Mouse (Mus musculus) lung, adult 2 months (tissue): Measurements from ENCODE around the gene Herc3. TPM values are rescaled to one million over a fixed set of nuclear protein-coding genes. Genes with fewer than 3 reads are reported as not detected.

Experiments used
- DNase-seq: peaks from one replicate; pipeline ENCODE4 v3.0.0; 2022
- H3K4me1 ChIP-seq: fragments of 200-500 bp; 2 replicates; pipeline ENCODE4 v1.6.1; 2011; ENCODE audit warnings: low read length; ENCODE audit not compliant: control insufficient read depth, insufficient read depth
- H3K4me3 ChIP-seq: fragments of 200-500 bp; replicated peaks from 2 replicates; pipeline ENCODE3; 2011; ENCODE audit warnings: low read depth, mild to moderate bottlenecking, control low read depth, low read length; ENCODE audit errors: extremely low read depth
- CTCF ChIP-seq: fragments of 200-500 bp; IDR thresholded peaks from 2 replicates; pipeline ENCODE4 v1.5.1; 2011; ENCODE audit warnings: mild to moderate bottlenecking, low read length, control low read depth; ENCODE audit not compliant: insufficient read depth
- POLR2A ChIP-seq: fragments of 200-500 bp; IDR thresholded peaks from 2 replicates; pipeline ENCODE4 v1.6.1; 2011; ENCODE audit warnings: low read depth, mild to moderate bottlenecking, control low read depth, low read length, borderline replicate concordance; ENCODE audit errors: extremely low read depth
- WGBS: fragments of 180-500 bp; shearing (Covaris S2); methylation state at CpG from one replicate; pipeline ENCODE4 v1.1.7; 2018; 5-methylcytosine and 5-hydroxymethylcytosine counted together
- polyA plus RNA-seq: library from polyadenylated mRNA; depleted of rRNA; stranded (reverse); fragments of >200 nt; gene quantifications from 2 replicates; pipeline ENCODE4 v1.2.3, GENCODE M21; 2012

The Herc3 gene
- polyA plus RNA-seq, 1 experiment, result 9.8 TPM

- DNase-seq, result no peak
- no peak overlapping the region for H3K4me3 ChIP-seq
- TF ChIP-seq POLR2A, result no peak
- no peak for TF ChIP-seq CTCF
- WGBS, result 84% methylated on average over 12 of the region's 12 CpGs
- peaks cover 3% of the 10 kb centered on the region for H3K4me1 ChIP-seq
These were observed 101.4 kb downstream of the Herc3 start for GRCm38 (mm10) chr6:58932515-58933188.

- Histone ChIP-seq H3K4me3 (no peak overlapping the region), H3K4me1 (peaks cover 3% of the 10 kb centered on the region)
- 68% methylated on average over 6 of the region's 6 CpGs for WGBS
- DNase-seq, result no peak
- TF ChIP-seq POLR2A, result no peak
- no peak for TF ChIP-seq CTCF
These were observed 102.1 kb downstream of the Herc3 start for GRCm38 (mm10) chr6:58933189-58933913.

DNA sequence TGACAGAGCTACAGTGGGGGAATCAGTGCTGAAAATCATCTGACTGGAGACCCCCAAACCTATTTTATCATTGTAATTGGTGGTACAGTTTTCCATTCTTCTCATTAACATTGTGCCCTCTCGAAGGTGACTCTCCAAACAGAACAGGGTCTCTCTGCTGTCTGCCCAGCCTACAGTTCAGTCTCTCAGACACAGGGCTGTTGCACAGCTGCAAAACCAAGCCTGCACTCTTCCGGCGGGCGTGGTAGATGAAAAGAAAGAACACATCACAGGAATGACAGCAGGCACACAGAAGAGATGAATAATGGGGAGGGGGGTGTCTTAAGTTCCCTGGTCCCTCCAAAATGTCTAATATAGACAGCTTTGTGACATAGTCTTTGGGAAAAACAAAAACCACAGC is 102.9 kb downstream of the Herc3 start:
- no peak for DNase-seq
- H3K4me3 ChIP-seq, result no peak overlapping the region
- H3K4me1 ChIP-seq, result peaks cover 3% of the 10 kb centered on the region
- 84% methylated on average over 4 of the region's 4 CpGs for WGBS
- TF ChIP-seq POLR2A (no peak), CTCF (no peak)

DNA sequence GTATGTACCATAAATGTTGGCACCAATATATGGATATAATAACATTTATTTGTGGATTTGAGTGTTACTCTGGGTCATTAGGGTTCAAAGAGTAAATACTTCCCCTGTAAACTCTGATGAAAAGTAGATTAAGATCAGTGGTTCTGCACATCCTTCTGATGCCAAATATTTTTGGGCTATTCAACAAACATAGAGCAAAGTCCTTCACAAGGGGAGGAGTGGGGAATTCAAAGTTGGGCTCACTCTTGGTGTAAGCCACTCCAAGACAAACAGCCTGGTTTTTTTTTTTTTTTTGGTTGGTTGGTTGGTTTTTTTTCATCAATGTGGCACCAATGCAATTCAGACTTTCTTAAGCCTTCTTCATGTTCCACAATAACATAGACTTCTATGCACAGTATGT is 106.5 kb downstream of the Herc3 start:
- Histone ChIP-seq H3K4me3 (no peak overlapping the region), H3K4me1 (no peaks in the 10 kb centered on the region)
- DNase-seq, result no peak
- TF ChIP-seq CTCF (no peak), POLR2A (no peak)

DNA sequence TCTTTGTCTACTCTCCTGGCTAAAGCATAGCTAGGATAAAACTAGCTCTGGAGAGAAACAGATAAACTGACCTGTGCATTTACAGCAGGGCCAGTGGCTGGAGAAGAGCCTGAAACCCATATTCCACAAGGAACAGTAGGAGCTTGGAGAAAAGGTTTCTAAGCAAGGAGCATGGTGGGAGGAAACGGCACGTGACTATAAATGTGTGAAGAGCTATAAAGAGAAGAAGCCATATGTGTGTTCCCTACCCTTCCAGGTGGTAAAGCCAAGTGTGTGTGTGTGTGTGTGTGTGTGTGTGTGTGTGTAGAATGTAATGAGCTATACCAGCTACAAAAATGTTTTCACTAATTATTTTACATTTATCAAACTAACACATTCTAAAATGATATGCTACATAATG is 111.0 kb downstream of the Herc3 start:
- Histone ChIP-seq H3K4me1 (no peaks in the 10 kb centered on the region), H3K4me3 (no peak overlapping the region)
- 91% methylated on average over 2 of the region's 2 CpGs for WGBS
- no peak for DNase-seq
- TF ChIP-seq POLR2A (no peak), CTCF (no peak)

- Histone ChIP-seq H3K4me3 (no peak overlapping the region), H3K4me1 (no peaks in the 10 kb centered on the region)
- no peak for TF ChIP-seq POLR2A
- no peak for TF ChIP-seq CTCF
- DNase-seq, result no peak
- WGBS, result 80% methylated on average over 3 of the region's 3 CpGs
These were observed 112.7 kb downstream of the Herc3 start for GRCm38 (mm10) chr6:58943958-58944357.

- no peak overlapping the region for H3K4me3 ChIP-seq
- 59% methylated on average over 2 of the region's 2 CpGs for WGBS
- 0 out of 2 replicates have a peak, but pooled peaks cover 3% of the 10 kb centered on the region for H3K4me1 ChIP-seq
- TF ChIP-seq POLR2A, result no peak
- TF ChIP-seq CTCF, result no peak
- DNase-seq, result no peak
These were observed 115.0 kb downstream of the Herc3 start for GRCm38 (mm10) chr6:58946246-58946645.

DNA sequence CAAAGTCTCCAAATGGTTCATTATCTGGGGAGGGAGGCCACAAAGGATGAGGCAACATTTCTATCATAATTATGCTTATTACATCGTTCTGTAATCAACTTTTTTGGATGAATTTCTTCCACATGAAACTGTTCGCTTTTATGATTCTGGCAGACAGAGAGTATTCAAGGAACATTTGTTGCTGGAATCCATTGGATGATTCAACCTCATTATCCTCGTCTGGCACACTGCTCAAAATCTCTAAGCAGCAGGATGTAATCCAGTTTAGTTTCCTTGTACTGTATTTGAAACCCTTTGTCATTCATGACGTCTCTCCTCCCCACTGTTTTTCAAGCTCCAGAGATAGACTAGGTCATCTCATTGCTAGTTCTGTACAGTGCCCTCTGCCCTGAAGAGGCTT is 115.6 kb downstream of the Herc3 start:
- DNase-seq, result no peak
- WGBS, result 63% methylated on average over 4 of the region's 4 CpGs
- H3K4me1 ChIP-seq, result peaks cover 3% of the 10 kb centered on the region; the same call in 1 of the 2 replicates
- H3K4me3 ChIP-seq, result no peak overlapping the region
- TF ChIP-seq POLR2A (no peak), CTCF (no peak)

DNA sequence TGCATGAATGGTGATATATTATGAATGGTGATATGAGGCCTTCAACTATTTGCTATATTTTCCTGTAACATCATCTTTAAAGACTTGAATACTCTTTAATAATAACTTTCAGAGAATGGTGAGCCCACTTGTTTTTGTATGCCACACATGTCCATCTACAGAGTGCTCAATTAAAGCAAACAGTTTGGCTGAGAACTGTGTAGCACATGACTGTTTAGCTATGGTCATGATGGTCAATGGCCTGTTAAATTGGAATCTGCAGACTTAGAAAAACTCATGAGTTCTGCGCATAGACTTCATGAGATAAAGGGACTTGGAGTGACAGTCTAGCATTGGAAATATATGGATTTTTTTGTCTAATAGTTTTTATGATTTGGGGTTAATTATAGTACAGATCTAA is 119.1 kb downstream of the Herc3 start:
- DNase-seq, result no peak

More for the DNA sequence above, 119.1 kb downstream of the Herc3 start:
- peaks cover 3% of the 10 kb centered on the region; the same call in 1 of the 2 replicates for H3K4me1 ChIP-seq
- H3K4me3 ChIP-seq, result no peak overlapping the region
- TF ChIP-seq POLR2A, result no peak
- no peak for TF ChIP-seq CTCF
- 96% methylated on average over 1 of the region's 1 CpGs for WGBS
